Mouse (Mus musculus): ENCODE results near the gene Tmsb10.

Tmsb10 gene

GRCm38 (mm10) chr6:72956199-72957092 is 2.1 kb downstream of the Tmsb10 start:
- DNase-seq (ENCODE audit: low read depth in 2 of 2, low spot score in 2 of 2) = peak; percentile 76

GRCm38 (mm10) chr6:72955517-72956198 is 2.9 kb downstream of the Tmsb10 start:
- DNase-seq (ENCODE audit: low read depth in 2 of 2, low spot score in 2 of 2) = no peak

- peak; percentile 76 to 77 for DNase-seq (ENCODE audit: low read depth in 2 of 2, low spot score in 2 of 2)
Measured at GRCm38 (mm10) chr6:72954786-72955185, 3.8 kb downstream of the Tmsb10 start.

GRCm38 (mm10) chr6:72952967-72953366 is 5.6 kb downstream of the Tmsb10 start:
- no peak for DNase-seq (ENCODE audit: low read depth in 2 of 2, low spot score in 2 of 2)

- no peak for DNase-seq (ENCODE audit: low read depth in 2 of 2, low spot score in 2 of 2)
Measured at GRCm38 (mm10) chr6:72952221-72952620, 6.3 kb downstream of the Tmsb10 start.

DNA sequence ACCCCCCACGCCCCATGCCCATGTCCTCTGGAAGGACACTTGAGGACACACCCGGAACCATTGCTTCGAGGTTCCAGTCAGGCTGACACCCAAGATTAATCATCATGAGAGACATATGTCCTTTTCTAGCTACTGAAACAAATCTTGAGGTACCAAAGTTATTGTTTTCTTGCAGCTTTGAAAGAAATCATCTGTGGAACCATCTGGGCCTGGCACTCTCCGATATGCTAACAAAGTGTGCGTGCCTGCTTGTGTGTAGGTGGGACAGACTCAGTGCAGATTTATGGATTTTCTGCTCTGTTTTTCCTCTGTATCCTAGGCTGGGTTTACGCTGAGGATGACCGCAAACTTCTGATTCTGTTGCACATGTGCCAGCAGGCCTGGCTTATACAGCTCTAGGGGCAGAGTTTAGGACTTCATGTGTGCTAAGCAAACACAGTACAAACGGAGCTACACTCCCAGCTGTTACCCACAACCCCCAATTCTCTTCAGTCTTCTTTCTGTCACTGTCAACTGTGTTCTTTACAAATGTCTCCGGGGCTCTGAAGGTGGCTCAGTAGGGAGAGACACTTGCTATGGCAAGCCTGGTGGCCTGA is 9.3 kb downstream of the Tmsb10 start:
- DNase-seq (ENCODE audit: low read depth in 2 of 2, low spot score in 2 of 2) = no peak

GRCm38 (mm10) chr6:72948392-72948791 is 10.2 kb downstream of the Tmsb10 start:
- no peak for DNase-seq (ENCODE audit: low read depth in 2 of 2, low spot score in 2 of 2)

- no peak for DNase-seq (ENCODE audit: low read depth in 2 of 2, low spot score in 2 of 2)
Measured at GRCm38 (mm10) chr6:72947960-72948359, 10.6 kb downstream of the Tmsb10 start.

- peak; percentile 80 to 81 for DNase-seq (ENCODE audit: low read depth in 2 of 2, low spot score in 2 of 2)
Measured at GRCm38 (mm10) chr6:72940493-72940892, 18.1 kb downstream of the Tmsb10 start.

GRCm38 (mm10) chr6:72937859-72938258 is 20.7 kb downstream of the Tmsb10 start:
- peak in 1 of 2 experiments; percentile 27 for DNase-seq (ENCODE audit: low read depth in 2 of 2, low spot score in 2 of 2)

DNA sequence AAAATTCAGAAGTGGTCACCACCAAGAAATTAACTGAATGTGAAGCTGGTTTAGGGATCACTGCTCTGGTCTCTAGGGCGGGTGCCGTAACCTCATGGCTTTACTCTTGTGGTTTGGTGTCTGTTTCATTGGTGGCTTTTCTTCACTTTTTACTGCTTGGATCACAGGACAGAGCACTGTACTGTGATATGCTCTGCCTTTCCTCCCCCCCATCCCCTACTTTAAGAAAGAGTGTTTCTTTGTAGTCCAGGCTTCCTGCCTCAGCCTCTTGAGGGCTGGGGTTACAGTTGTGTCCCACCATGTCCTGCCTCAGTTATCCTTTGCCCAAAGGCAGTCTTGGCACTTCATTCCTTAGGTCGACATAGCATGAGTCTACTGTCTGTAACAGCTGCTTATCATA is 21.1 kb downstream of the Tmsb10 start:
- DNase-seq (ENCODE audit: low read depth in 2 of 2, low spot score in 2 of 2) = peak in 1 of 2 experiments; percentile 19

DNA sequence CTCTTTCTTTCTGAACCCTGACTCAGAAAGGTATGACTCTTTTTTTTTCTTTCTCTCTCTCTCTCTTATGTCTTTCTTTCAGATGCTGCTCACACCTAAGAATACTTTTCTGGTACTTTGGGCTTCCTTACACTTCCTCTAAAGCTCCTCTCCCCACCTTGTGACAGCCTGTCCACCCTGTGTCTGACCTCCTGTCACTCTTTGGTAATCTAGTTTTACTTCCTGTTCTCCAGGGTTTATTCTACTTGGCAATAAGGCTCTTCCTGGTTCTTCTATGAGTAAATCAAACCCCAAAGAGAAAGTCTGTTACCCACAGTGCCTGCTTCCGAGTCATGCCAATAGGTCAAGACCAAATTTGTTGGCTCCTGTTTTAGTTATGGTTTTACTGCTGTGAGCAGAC is 25.6 kb downstream of the Tmsb10 start:
- DNase-seq (ENCODE audit: low read depth in 2 of 2, low spot score in 2 of 2) = no peak

DNA sequence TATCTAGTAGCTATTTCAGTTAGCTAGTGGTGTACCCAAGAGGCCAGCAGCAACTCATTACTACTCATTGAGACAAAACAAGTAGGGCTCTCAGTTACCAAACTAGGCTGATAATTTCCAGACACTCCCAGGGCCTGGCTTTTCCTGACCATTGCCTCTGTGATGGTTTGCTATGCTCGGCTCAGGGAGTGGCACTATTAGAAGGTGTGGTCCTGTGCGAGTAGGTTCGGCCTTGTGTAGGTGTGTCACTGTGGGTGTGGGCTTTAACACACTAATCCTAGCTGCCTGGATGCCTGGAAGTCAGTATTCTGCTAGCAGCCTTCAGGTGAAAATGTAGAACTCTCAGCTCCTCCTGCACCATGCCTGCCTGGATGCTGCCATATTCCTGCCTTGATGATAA is 27.0 kb downstream of the Tmsb10 start:
- no peak for DNase-seq (ENCODE audit: low read depth in 2 of 2, low spot score in 2 of 2)

DNA sequence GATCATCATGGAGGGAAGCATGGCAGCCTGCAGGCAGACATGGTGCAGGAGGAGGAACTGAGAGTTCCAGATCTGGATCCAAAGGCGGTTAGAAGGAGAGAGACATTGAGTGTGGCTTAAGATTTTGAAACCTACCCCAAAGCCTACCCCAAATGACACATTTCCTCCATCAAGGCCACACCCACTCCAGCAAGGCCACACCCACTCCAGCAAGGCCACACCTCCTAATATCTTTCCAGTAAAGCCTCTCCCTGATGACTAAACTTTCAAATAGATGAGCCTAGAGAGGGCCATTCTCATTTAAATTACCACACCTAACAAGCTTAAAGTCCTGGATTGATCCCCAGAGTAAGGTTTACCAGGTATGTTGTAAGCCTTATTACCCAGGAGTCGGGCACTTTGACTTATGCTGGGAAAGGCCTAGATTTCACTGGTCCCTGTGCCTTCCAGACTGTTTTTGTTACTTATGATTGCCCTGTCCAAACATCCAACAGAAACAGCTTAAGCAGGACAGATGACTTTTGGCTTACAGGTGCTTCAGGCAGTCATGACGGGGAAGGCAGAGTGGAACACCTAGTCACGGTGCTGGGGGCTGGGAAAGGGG is 28.7 kb downstream of the Tmsb10 start:
- no peak for DNase-seq (ENCODE audit: low read depth in 2 of 2, low spot score in 2 of 2)

GRCm38 (mm10) chr6:72926755-72927482 is 31.6 kb downstream of the Tmsb10 start:
- DNase-seq (ENCODE audit: low read depth in 2 of 2, low spot score in 2 of 2) = no peak

DNA sequence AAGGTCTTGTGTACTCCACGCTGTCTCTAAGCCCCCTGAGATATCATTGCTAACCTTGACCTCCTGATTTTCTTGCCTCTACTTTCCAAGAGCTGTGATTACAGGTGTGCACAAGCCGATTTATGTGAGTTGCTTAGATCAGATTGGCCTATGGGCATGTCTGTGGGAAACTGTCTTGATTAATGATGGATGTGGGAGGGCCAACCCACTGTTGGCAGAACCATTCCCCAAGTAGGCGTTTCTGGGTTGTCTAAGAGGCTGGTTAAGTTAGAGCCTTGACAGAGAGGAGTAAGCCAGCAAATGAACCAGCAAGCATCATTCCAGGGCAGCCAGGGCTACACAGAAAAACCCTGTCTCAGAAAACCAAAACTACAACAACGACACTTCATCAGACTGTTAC is 32.5 kb downstream of the Tmsb10 start:
- no peak for DNase-seq (ENCODE audit: low read depth in 2 of 2, low spot score in 2 of 2)

- DNase-seq (ENCODE audit: low read depth in 2 of 2, low spot score in 2 of 2) = no peak
Measured at GRCm38 (mm10) chr6:72923381-72923780, 35.2 kb downstream of the Tmsb10 start.

GRCm38 (mm10) chr6:72921081-72921480 is 37.5 kb downstream of the Tmsb10 start:
- DNase-seq (ENCODE audit: low read depth in 2 of 2, low spot score in 2 of 2) = no peak

DNA sequence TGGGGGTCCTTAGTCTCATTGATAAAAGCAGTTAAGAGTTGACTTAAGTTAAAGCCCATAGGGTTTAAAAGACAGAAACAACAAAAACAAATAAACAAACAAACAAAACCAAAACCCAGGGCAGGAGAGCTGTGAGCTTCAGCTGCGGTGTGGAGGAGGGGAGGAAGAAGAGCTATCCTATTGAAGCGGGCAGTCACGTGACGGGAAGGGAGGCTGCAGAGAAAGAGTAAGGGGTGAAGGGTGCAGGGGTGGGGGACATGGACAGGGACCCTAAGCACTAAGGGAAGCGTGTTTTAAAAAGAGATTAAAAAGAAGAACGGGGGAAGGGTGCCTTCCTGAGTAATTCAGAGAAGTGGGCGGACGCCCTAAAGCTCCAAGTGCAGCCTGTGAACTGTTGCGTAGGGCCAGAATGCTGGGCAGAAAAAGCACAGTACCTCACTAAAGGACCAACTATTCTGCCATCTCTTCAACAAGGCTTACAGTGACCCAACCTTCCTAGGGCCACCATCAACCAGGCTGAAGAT is 40.0 kb downstream of the Tmsb10 start:
- no peak for DNase-seq (ENCODE audit: low read depth in 2 of 2, low spot score in 2 of 2)

DNA sequence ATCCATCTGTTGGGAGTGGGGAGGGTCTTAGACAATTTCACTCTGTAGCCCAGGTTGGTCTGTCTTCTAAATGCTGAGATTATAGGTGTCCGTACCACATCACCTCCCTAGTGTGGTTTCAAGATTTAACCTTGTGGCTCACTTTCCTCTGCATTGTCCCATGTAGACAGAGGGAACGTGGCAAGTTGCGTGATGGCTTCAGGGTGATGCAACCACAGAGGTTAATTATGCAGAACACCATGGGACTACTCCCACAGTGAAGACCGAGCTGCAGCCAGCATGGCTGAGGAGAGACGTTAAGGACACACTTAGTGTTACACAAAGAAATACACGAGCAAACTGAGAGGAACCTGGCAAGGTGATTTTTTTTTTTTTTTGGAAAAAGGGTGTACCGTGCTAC is 42.2 kb downstream of the Tmsb10 start:
- DNase-seq (ENCODE audit: low read depth in 2 of 2, low spot score in 2 of 2) = no peak
